ENCODE assay signal across 12 mouse cellular contexts in genomic region chr5:21017075-21017474, GRCm38 (mm10). TPM values are rescaled to one million over a fixed set of nuclear protein-coding genes. Genes with fewer than 3 reads are reported as not detected.
DNase-seq lines count a peak whose midpoint lies in the region; TF ChIP-seq lines count a peak whose summit lies in the region.
"Had no signal": no experiment of that assay in that cellular context is flagged by ENCODE, and none has a peak within 500 bp of the region (broad histone marks: within the 10 kb centered on the region; RNA-seq: fewer than 3 reads in every experiment).

No protein-coding gene starts in this region.

- intact Hi-C loops in gastrocnemius, adult 2 months (cut with DNase I) = loop anchor here (5.0 kb wide), 1 partner anchor 35 kb away; no protein-coding TSS in a partner anchor

- H3K4me3 ChIP-seq in gastrocnemius, adult 2 months = no peak overlapping the region
- H3K4me3 ChIP-seq in brown adipose tissue, adult 24 weeks (ENCODE audit: insufficient read depth, low read depth, low read length) = no peak overlapping the region
- H3K4me3 ChIP-seq: hindbrain, embryonic 15.5 days; lung, embryonic 15.5 days had no signal

- TF ChIP-seq CTCF in gastrocnemius, adult 2 months (IDR thresholded peaks at IDR 0.05) = peak; percentile 33; the same call in 1 of the 2 replicates

- no peak overlapping the region for H3K27ac ChIP-seq in gastrocnemius, adult 2 months
- 0 out of 2 replicates have a peak overlapping the region, but pooled peaks have one; percentile 21 for H3K27ac ChIP-seq in brown adipose tissue, adult 24 weeks (replicated peaks; ENCODE audit: low read depth, low read length)
- H3K27ac ChIP-seq: hindbrain, embryonic 15.5 days; lung, embryonic 15.5 days had no signal

- H3K4me1 ChIP-seq in brown adipose tissue, adult 24 weeks (ENCODE audit: control insufficient read depth, insufficient read depth, insufficient read length, low read length) = no peaks in the 10 kb centered on the region
- H3K4me1 ChIP-seq: hindbrain, embryonic 15.5 days; lung, embryonic 15.5 days had no signal

- DNase-seq in gastrocnemius, adult 2 months = peak; percentile 40
- no peak for DNase-seq in gastrocnemius, postnatal 4 days (ENCODE audit: low spot score in 2 of 2)
- DNase-seq in 416B (ENCODE audit: low read depth) = peak; percentile 79
- DNase-seq in kidney, postnatal 4 days = peak; percentile 7 to 22
- DNase-seq in urinary bladder, postnatal 10 days (ENCODE audit: low spot score) = no peak
- no peak for DNase-seq in natural killer cell, adult 2 months (ENCODE audit: low spot score in 2 of 2)
- DNase-seq in thymus, postnatal 4 days = no peak
- DNase-seq: cerebellum, postnatal 36 days; thymus, postnatal 36 days had no signal

RNA-seq across cellular contexts. Expression of gene Ptpn12, which starts 38.6 kb away (rescaled TPM):
- 10 to 100 TPM; 10.9 to 17.0 TPM for total RNA-seq in gastrocnemius, adult 2 months (2021)
- total RNA-seq in gastrocnemius, postnatal 4 days (2021) = 10 to 100 TPM; 41.9 to 46.7 TPM
- polyA plus RNA-seq in brown adipose tissue, adult 24 weeks (2012; ENCODE audit: insufficient read depth, insufficient read length, missing spikeins) = 17.4 and 29.5 TPM in 2 replicates

Comparison
In these comparisons a context has a peak if more than half of its experiments do, and no peak if none do; other contexts are left out.
1. DNase-seq: peak in gastrocnemius, adult 2 months (single experiment), 416B (single experiment) and kidney, postnatal 4 days (2 of 2); none in gastrocnemius, postnatal 4 days (0 of 2), urinary bladder, postnatal 10 days (single experiment), natural killer cell, adult 2 months (0 of 2) and thymus, postnatal 4 days (single experiment).